In genomic region chr2:30478526-30478925, GRCm38 (mm10) we compare ENCODE assay signal across 16 mouse cellular contexts.
"Had no signal": no experiment of that assay in that cellular context is flagged by ENCODE, and none has a peak within 500 bp of the region (broad histone marks: within the 10 kb centered on the region; RNA-seq: fewer than 3 reads in every experiment).

No protein-coding gene starts in this region.

- H3K27me3 ChIP-seq: stomach, embryonic 15.5 days had no signal

- H3K4me3 ChIP-seq: neural tube, embryonic 13.5 days; neural tube, embryonic 15.5 days; stomach, embryonic 15.5 days had no signal

- DNase-seq: retina, postnatal 1 day; right cerebral cortex, adult 18-20 months; right cerebral cortex, postnatal 14 days; right cerebral cortex, postnatal 25 days; right cerebral cortex, postnatal 4 days; spleen, adult 18-20 months; thymus, adult 18-20 months; thymus, adult 2 months; thymus, postnatal 14 days; thymus, postnatal 25 days; thymus, postnatal 36 days; thymus, postnatal 4 days had no signal

- H3K9ac ChIP-seq: neural tube, embryonic 13.5 days; neural tube, embryonic 15.5 days; stomach, embryonic 15.5 days had no signal

- H3K36me3 ChIP-seq: neural tube, embryonic 13.5 days; neural tube, embryonic 15.5 days; stomach, embryonic 15.5 days had no signal

- H3K9me3 ChIP-seq: neural tube, embryonic 13.5 days; neural tube, embryonic 15.5 days; stomach, embryonic 15.5 days had no signal

- H3K27ac ChIP-seq: neural tube, embryonic 13.5 days; neural tube, embryonic 15.5 days; stomach, embryonic 15.5 days; stomach, postnatal 0 days had no signal

- H3K4me2 ChIP-seq: neural tube, embryonic 13.5 days; neural tube, embryonic 15.5 days; stomach, embryonic 15.5 days had no signal
